Mouse (Mus musculus): ENCODE measurements around the gene Slc25a39. TPM values are rescaled to one million over a fixed set of nuclear protein-coding genes. Genes with fewer than 3 reads are reported as not detected.

Slc25a39 gene
- polyA plus RNA-seq, 1 experiment from 2014 or later: 308 TPM

GRCm38 (mm10) chr11:102445264-102445890 lies 37.6 kb upstream of the Slc25a39 start:
- H3K4me3 ChIP-seq (ENCODE audit: low read length): 0 out of 2 replicates have a peak overlapping the region, but pooled peaks have one; percentile 93
- H3K9ac ChIP-seq (ENCODE audit: low read length): no peak overlapping the region; the same call in 1 of the 2 replicates
- H3K27ac ChIP-seq (ENCODE audit: low read length): peak overlapping the region; percentile 89
- H3K36me3 ChIP-seq (ENCODE audit: control insufficient read depth, insufficient read depth): peaks cover 4% of the 10 kb centered on the region; the same call in 1 of the 2 replicates
- ATAC-seq (replicated peaks; ENCODE audit: extremely low read depth, insufficient read depth, low FRiP score): peak; percentile 19; the same call in 1 of the 2 replicates
- peak overlapping the region; percentile 91 for H3K4me2 ChIP-seq (ENCODE audit: low read depth, low read length)
- 19% methylated on average over 10 of the region's 10 CpGs for WGBS
- peaks cover 44% of the 10 kb centered on the region for H3K4me1 ChIP-seq (ENCODE audit: control insufficient read depth, insufficient read depth, low read length)
- no peaks in the 10 kb centered on the region for H3K27me3 ChIP-seq (ENCODE audit: control insufficient read depth, insufficient read depth, low read length)
- H3K9me3 ChIP-seq (replicated peaks; ENCODE audit: control insufficient read depth, low read length): no peaks in the 10 kb centered on the region

GRCm38 (mm10) chr11:102444781-102445180 lies 37.0 kb upstream of the Slc25a39 start:
- Histone ChIP-seq H3K36me3 (ENCODE audit: control insufficient read depth, insufficient read depth) (peaks cover 7% of the 10 kb centered on the region; the same call in 1 of the 2 replicates), H3K4me2 (ENCODE audit: low read depth, low read length) (peak overlapping the region; percentile 91; the same call in 1 of the 2 replicates), H3K27ac (ENCODE audit: low read length) (no peak overlapping the region), H3K9ac (ENCODE audit: low read length) (no peak overlapping the region), H3K4me3 (ENCODE audit: low read length) (no peak overlapping the region), H3K9me3 (replicated peaks; ENCODE audit: control insufficient read depth, low read length) (no peaks in the 10 kb centered on the region), H3K27me3 (ENCODE audit: control insufficient read depth, insufficient read depth, low read length) (no peaks in the 10 kb centered on the region), H3K4me1 (ENCODE audit: control insufficient read depth, insufficient read depth, low read length) (peaks cover 44% of the 10 kb centered on the region)
- ATAC-seq (replicated peaks; ENCODE audit: extremely low read depth, insufficient read depth, low FRiP score): no peak
- WGBS: 13% methylated on average over 6 of the region's 6 CpGs

- H3K27me3 ChIP-seq (ENCODE audit: control insufficient read depth, insufficient read depth, low read length): 0 out of 2 replicates have a peak, but pooled peaks cover 2% of the 10 kb centered on the region
- no peak overlapping the region for H3K4me2 ChIP-seq (ENCODE audit: low read depth, low read length)
- 61% methylated on average over 3 of the region's 3 CpGs for WGBS
- no peak overlapping the region for H3K4me3 ChIP-seq (ENCODE audit: low read length)
- H3K9me3 ChIP-seq (replicated peaks; ENCODE audit: control insufficient read depth, low read length): no peaks in the 10 kb centered on the region
- H3K27ac ChIP-seq (ENCODE audit: low read length): no peak overlapping the region
- peaks cover 44% of the 10 kb centered on the region for H3K4me1 ChIP-seq (ENCODE audit: control insufficient read depth, insufficient read depth, low read length)
- H3K36me3 ChIP-seq (ENCODE audit: control insufficient read depth, insufficient read depth): peaks cover 11% of the 10 kb centered on the region
- no peak overlapping the region; the same call in 1 of the 2 replicates for H3K9ac ChIP-seq (ENCODE audit: low read length)
- no peak for ATAC-seq (replicated peaks; ENCODE audit: extremely low read depth, insufficient read depth, low FRiP score)
These were observed 36.6 kb upstream of the Slc25a39 start for GRCm38 (mm10) chr11:102444321-102444720.

- H3K4me1 ChIP-seq (ENCODE audit: control insufficient read depth, insufficient read depth, low read length): peaks cover 42% of the 10 kb centered on the region
- WGBS: 43% methylated on average over 12 of the region's 12 CpGs
- peaks cover 16% of the 10 kb centered on the region for H3K36me3 ChIP-seq (ENCODE audit: control insufficient read depth, insufficient read depth)
- no peak overlapping the region for H3K27ac ChIP-seq (ENCODE audit: low read length)
- peak overlapping the region; percentile 19; the same call in 1 of the 2 replicates for H3K4me2 ChIP-seq (ENCODE audit: low read depth, low read length)
- H3K27me3 ChIP-seq (ENCODE audit: control insufficient read depth, insufficient read depth, low read length): peaks cover 2% of the 10 kb centered on the region; the same call in 1 of the 2 replicates
- no peaks in the 10 kb centered on the region for H3K9me3 ChIP-seq (replicated peaks; ENCODE audit: control insufficient read depth, low read length)
- H3K9ac ChIP-seq (ENCODE audit: low read length): peak overlapping the region; percentile 42
- no peak overlapping the region for H3K4me3 ChIP-seq (ENCODE audit: low read length)
- no peak for ATAC-seq (replicated peaks; ENCODE audit: extremely low read depth, insufficient read depth, low FRiP score)
These were observed 36.0 kb upstream of the Slc25a39 start for GRCm38 (mm10) chr11:102443740-102444139.

GRCm38 (mm10) chr11:102442089-102442488 lies 34.3 kb upstream of the Slc25a39 start:
- 85% methylated on average over 6 of the region's 6 CpGs for WGBS
- ATAC-seq (replicated peaks; ENCODE audit: extremely low read depth, insufficient read depth, low FRiP score): no peak
- H3K27me3 ChIP-seq (ENCODE audit: control insufficient read depth, insufficient read depth, low read length): peaks cover 2% of the 10 kb centered on the region; the same call in 1 of the 2 replicates
- H3K27ac ChIP-seq (ENCODE audit: low read length): no peak overlapping the region
- no peak overlapping the region for H3K4me2 ChIP-seq (ENCODE audit: low read depth, low read length)
- peaks cover 33% of the 10 kb centered on the region for H3K4me1 ChIP-seq (ENCODE audit: control insufficient read depth, insufficient read depth, low read length)
- no peak overlapping the region for H3K4me3 ChIP-seq (ENCODE audit: low read length)
- peaks cover 17% of the 10 kb centered on the region for H3K36me3 ChIP-seq (ENCODE audit: control insufficient read depth, insufficient read depth)
- H3K9me3 ChIP-seq (replicated peaks; ENCODE audit: control insufficient read depth, low read length): no peaks in the 10 kb centered on the region
- H3K9ac ChIP-seq (ENCODE audit: low read length): no peak overlapping the region

GRCm38 (mm10) chr11:102441434-102441833 lies 33.7 kb upstream of the Slc25a39 start:
- no peak overlapping the region for H3K27ac ChIP-seq (ENCODE audit: low read length)
- WGBS: 82% methylated on average over 3 of the region's 3 CpGs
- no peak overlapping the region for H3K9ac ChIP-seq (ENCODE audit: low read length)
- H3K4me1 ChIP-seq (ENCODE audit: control insufficient read depth, insufficient read depth, low read length): peaks cover 34% of the 10 kb centered on the region
- H3K4me2 ChIP-seq (ENCODE audit: low read depth, low read length): no peak overlapping the region
- no peak overlapping the region for H3K4me3 ChIP-seq (ENCODE audit: low read length)
- H3K27me3 ChIP-seq (ENCODE audit: control insufficient read depth, insufficient read depth, low read length): peaks cover 2% of the 10 kb centered on the region; the same call in 1 of the 2 replicates
- no peaks in the 10 kb centered on the region for H3K9me3 ChIP-seq (replicated peaks; ENCODE audit: control insufficient read depth, low read length)
- no peak for ATAC-seq (replicated peaks; ENCODE audit: extremely low read depth, insufficient read depth, low FRiP score)
- peaks cover 17% of the 10 kb centered on the region for H3K36me3 ChIP-seq (ENCODE audit: control insufficient read depth, insufficient read depth)

- Histone ChIP-seq H3K27me3 (ENCODE audit: control insufficient read depth, insufficient read depth, low read length) (peaks cover 2% of the 10 kb centered on the region; the same call in 1 of the 2 replicates), H3K9ac (ENCODE audit: low read length) (no peak overlapping the region), H3K4me3 (ENCODE audit: low read length) (no peak overlapping the region), H3K27ac (ENCODE audit: low read length) (no peak overlapping the region), H3K4me1 (ENCODE audit: control insufficient read depth, insufficient read depth, low read length) (peaks cover 27% of the 10 kb centered on the region), H3K9me3 (replicated peaks; ENCODE audit: control insufficient read depth, low read length) (no peaks in the 10 kb centered on the region), H3K4me2 (ENCODE audit: low read depth, low read length) (no peak overlapping the region), H3K36me3 (ENCODE audit: control insufficient read depth, insufficient read depth) (peaks cover 24% of the 10 kb centered on the region)
- 90% methylated on average over 8 of the region's 8 CpGs for WGBS
- ATAC-seq (replicated peaks; ENCODE audit: extremely low read depth, insufficient read depth, low FRiP score): no peak
These were observed 32.5 kb upstream of the Slc25a39 start for GRCm38 (mm10) chr11:102440255-102440654.

GRCm38 (mm10) chr11:102439093-102440082 lies 31.6 kb upstream of the Slc25a39 start:
- Histone ChIP-seq H3K36me3 (ENCODE audit: control insufficient read depth, insufficient read depth) (peaks cover 30% of the 10 kb centered on the region), H3K9ac (ENCODE audit: low read length) (no peak overlapping the region), H3K9me3 (replicated peaks; ENCODE audit: control insufficient read depth, low read length) (no peaks in the 10 kb centered on the region), H3K4me1 (ENCODE audit: control insufficient read depth, insufficient read depth, low read length) (peaks cover 20% of the 10 kb centered on the region), H3K4me2 (ENCODE audit: low read depth, low read length) (no peak overlapping the region), H3K27ac (ENCODE audit: low read length) (no peak overlapping the region), H3K27me3 (ENCODE audit: control insufficient read depth, insufficient read depth, low read length) (peaks cover 2% of the 10 kb centered on the region; the same call in 1 of the 2 replicates), H3K4me3 (ENCODE audit: low read length) (no peak overlapping the region; the same call in 1 of the 2 replicates)
- 81% methylated on average over 14 of the region's 14 CpGs for WGBS
- ATAC-seq (replicated peaks; ENCODE audit: extremely low read depth, insufficient read depth, low FRiP score): no peak
